Mouse (Mus musculus): ENCODE data around the gene Sh3bp5. TPM values are rescaled to one million over a fixed set of nuclear protein-coding genes. Genes with fewer than 3 reads are reported as not detected.

Gene Sh3bp5
- total and polyA plus RNA-seq, 3 experiments: 0.19 to 1.0 TPM; not detected in 1

DNA sequence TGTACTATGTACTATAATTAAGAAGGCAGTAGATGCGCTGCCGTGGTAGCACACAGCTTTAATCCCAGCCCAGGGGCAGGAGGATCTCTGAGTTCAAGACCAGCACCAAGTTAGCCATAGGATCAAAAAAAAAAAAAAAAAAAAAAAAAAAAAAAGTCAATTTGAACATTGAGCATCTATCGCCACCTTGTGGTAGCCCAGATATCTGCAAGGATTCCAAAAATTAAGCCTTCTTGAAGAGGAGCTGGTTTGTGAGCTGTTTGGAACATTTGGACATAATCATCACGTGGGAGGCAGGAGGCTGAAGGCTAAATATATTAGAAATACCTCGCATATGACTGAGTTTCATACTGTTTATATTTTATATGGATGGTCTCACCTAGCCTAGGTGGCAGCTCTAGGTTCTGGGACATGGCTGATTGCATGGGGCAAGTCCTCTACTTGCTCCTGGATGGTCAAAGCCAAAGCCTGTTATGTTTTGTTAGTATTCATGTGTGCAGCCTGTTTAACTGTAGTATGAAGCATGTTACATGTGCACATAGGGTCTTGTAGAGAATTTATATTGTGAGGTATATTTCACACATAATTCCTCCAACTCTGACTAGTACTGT, 36.7 kb upstream of the Sh3bp5 start (continued):
- no peak for TF ChIP-seq MEF2A (IDR thresholded peaks at IDR 0.05; ENCODE audit: extremely low read depth, insufficient replicate concordance, low read depth, low read length, poor library complexity, severe bottlenecking)
- TF ChIP-seq NRF1 (IDR thresholded peaks at IDR 0.05; ENCODE audit: insufficient read depth, low read depth, low read length, poor library complexity, severe bottlenecking): no peak
- TF ChIP-seq ETS1 (IDR thresholded peaks at IDR 0.05; ENCODE audit: low read depth, low read length): no peak
- TF ChIP-seq CHD1 (IDR thresholded peaks at IDR 0.05; ENCODE audit: low read depth, low read length): no peak

DNA sequence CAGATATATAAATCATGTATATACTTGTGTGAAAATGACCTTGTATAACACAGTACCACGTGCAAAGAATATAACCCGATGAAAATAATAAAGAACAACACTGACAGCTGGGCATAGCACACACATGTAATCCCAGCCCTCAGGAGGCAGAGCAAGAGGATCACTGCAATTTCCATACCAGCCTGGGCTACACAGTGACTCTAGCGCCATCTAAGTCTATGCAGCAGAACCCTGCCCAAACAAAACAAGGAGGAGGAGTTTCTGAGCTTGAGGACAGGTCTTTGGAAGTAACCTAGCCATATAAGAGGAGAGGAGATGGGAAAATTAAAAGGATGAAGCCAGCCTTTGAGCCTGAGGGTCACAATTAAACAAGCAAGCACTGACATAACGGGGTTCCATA, 33.8 kb upstream of the Sh3bp5 start:
- Histone ChIP-seq H3K9ac (ENCODE audit: control insufficient read depth, low read depth, low read length, poor library complexity, severe bottlenecking) (no peak overlapping the region), H3K4me3 (ENCODE audit: control insufficient read depth in 1 of 2, insufficient read depth in 1 of 2, low read depth in 2 of 2, low read length in 2 of 2) (no peak overlapping the region), H3K9me3 (replicated peaks; ENCODE audit: insufficient read depth, low read length) (no peaks in the 10 kb centered on the region), H3K27me3 (ENCODE audit: control insufficient read depth in 1 of 2, insufficient read depth in 2 of 2, low read length in 2 of 2) (no peaks in the 10 kb centered on the region), H3K36me3 (ENCODE audit: control insufficient read depth in 1 of 2, insufficient read depth in 2 of 2, low read length in 2 of 2) (no peaks in the 10 kb centered on the region), H3K4me1 (ENCODE audit: control insufficient read depth in 1 of 2, insufficient read depth in 2 of 2, low read length in 2 of 2) (no peaks in the 10 kb centered on the region), H3K27ac (ENCODE audit: control insufficient read depth, low read depth, low read length) (no peak overlapping the region), H3K79me2 (ENCODE audit: control insufficient read depth, insufficient read depth, low read length, poor library complexity) (no peaks in the 10 kb centered on the region)
- DNase-seq (ENCODE audit: low read depth, low spot score): no peak
- TF ChIP-seq MAFK (IDR thresholded peaks at IDR 0.05; ENCODE audit: borderline replicate concordance, low read depth, low read length) (no peak), CTCF (IDR thresholded peaks at IDR 0.05 in 2 of 3, conservative IDR thresholded peaks at IDR 0.05 in 1 of 3; ENCODE audit: control insufficient read depth in 1 of 3, insufficient read depth in 1 of 3, low read depth in 2 of 3, low read length in 3 of 3, poor library complexity in 1 of 3, severe bottlenecking in 1 of 3) (peak in 1 of 3 experiments; percentile 22; a peak in 2 of 6 replicates), NELFE (IDR thresholded peaks at IDR 0.05; ENCODE audit: low read depth, low read length) (no peak), RAD21 (IDR thresholded peaks at IDR 0.05; ENCODE audit: low read depth, low read length) (peak; percentile 3)

DNA sequence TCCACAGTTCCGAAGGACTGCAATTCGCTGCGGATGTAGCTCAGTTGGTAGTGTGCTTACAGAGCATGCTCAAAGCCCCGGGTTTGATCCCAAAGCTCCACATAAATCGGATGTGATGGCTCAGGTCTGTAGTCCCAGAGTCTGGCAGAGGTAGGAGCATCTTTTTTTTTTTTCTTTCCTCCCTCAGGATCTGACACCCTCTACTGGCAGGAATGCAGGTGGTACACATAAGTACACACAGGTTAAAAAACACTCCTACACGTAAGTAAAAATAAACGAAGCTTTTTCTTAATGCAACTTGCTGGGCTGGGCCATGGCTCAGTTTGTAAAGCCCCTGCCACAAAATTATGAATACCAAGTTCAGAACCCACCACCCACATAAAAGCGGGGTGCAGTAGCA, 28.3 kb upstream of the Sh3bp5 start:
- DNase-seq (ENCODE audit: low read depth, low spot score): no peak
- H3K27me3 ChIP-seq (ENCODE audit: control insufficient read depth in 1 of 2, insufficient read depth in 2 of 2, low read length in 2 of 2): no peaks in the 10 kb centered on the region

DNA sequence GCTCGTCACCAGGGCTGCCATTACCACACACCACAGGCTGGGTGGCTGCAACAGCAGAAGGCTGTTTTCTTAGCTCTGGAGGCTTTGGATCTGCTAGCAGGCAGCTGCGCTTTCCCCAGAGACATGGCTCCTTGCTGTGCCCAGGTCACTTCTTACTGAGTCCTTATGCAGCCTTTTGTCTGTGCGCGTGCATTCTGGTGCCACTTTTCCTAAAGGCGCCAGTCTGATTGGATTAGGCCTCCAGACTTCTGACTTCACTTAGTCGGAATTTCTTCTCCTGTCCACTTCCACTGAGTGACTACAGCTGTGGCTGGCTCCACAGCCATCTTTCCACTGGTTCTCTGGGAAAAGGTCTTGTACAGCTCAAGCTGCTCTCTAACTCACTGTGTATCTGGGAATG, 27.0 kb upstream of the Sh3bp5 start:
- DNase-seq (ENCODE audit: low read depth, low spot score): no peak
- H3K9ac ChIP-seq (ENCODE audit: control insufficient read depth, low read depth, low read length, poor library complexity, severe bottlenecking): no peak overlapping the region
- H3K4me3 ChIP-seq (ENCODE audit: control insufficient read depth in 1 of 2, insufficient read depth in 1 of 2, low read depth in 2 of 2, low read length in 2 of 2): no peak overlapping the region
- H3K4me1 ChIP-seq (ENCODE audit: control insufficient read depth in 1 of 2, insufficient read depth in 2 of 2, low read length in 2 of 2): no peaks in the 10 kb centered on the region
- H3K9me3 ChIP-seq (replicated peaks; ENCODE audit: insufficient read depth, low read length): no peaks in the 10 kb centered on the region
- no peaks in the 10 kb centered on the region for H3K36me3 ChIP-seq (ENCODE audit: control insufficient read depth in 1 of 2, insufficient read depth in 2 of 2, low read length in 2 of 2)
- no peak overlapping the region for H3K27ac ChIP-seq (ENCODE audit: control insufficient read depth, low read depth, low read length)
- TF ChIP-seq NRF1 (IDR thresholded peaks at IDR 0.05; ENCODE audit: insufficient read depth, low read depth, low read length, poor library complexity, severe bottlenecking): no peak
- no peak for TF ChIP-seq ZMIZ1 (IDR thresholded peaks at IDR 0.05; ENCODE audit: low read depth, low read length)
- TF ChIP-seq RAD21 (IDR thresholded peaks at IDR 0.05; ENCODE audit: low read depth, low read length): no peak
- TF ChIP-seq TBP (IDR thresholded peaks at IDR 0.05; ENCODE audit: low read depth, low read length): no peak
- TF ChIP-seq MAZ (IDR thresholded peaks at IDR 0.05; ENCODE audit: low read depth, low read length): no peak
- no peak for TF ChIP-seq SMC3 (IDR thresholded peaks at IDR 0.05; ENCODE audit: low read depth, low read length)
- TF ChIP-seq MAX (IDR thresholded peaks at IDR 0.05; ENCODE audit: low read length): no peak
- no peak for TF ChIP-seq POLR2A (IDR thresholded peaks at IDR 0.05; ENCODE audit: control insufficient read depth in 1 of 2, insufficient read depth in 1 of 2, low read depth in 1 of 2, low read length in 2 of 2, poor library complexity in 1 of 2)
- TF ChIP-seq USF2 (IDR thresholded peaks at IDR 0.05; ENCODE audit: borderline replicate concordance in 1 of 2, insufficient read depth in 1 of 2, low read depth in 1 of 2, low read length in 2 of 2): no peak
- TF ChIP-seq ZKSCAN1 (IDR thresholded peaks at IDR 0.05; ENCODE audit: low read depth, low read length): no peak
- TF ChIP-seq EP300 (IDR thresholded peaks at IDR 0.05; ENCODE audit: low read depth in 1 of 2, low read length in 2 of 2): no peak
- no peaks in the 10 kb centered on the region for H3K79me2 ChIP-seq (ENCODE audit: control insufficient read depth, insufficient read depth, low read length, poor library complexity)
- no peaks in the 10 kb centered on the region for H3K27me3 ChIP-seq (ENCODE audit: control insufficient read depth in 1 of 2, insufficient read depth in 2 of 2, low read length in 2 of 2)

More for the DNA sequence above, 28.3 kb upstream of the Sh3bp5 start:
- no peaks in the 10 kb centered on the region for H3K9me3 ChIP-seq (replicated peaks; ENCODE audit: insufficient read depth, low read length)
- no peaks in the 10 kb centered on the region for H3K36me3 ChIP-seq (ENCODE audit: control insufficient read depth in 1 of 2, insufficient read depth in 2 of 2, low read length in 2 of 2)
- no peak overlapping the region for H3K4me3 ChIP-seq (ENCODE audit: control insufficient read depth in 1 of 2, insufficient read depth in 1 of 2, low read depth in 2 of 2, low read length in 2 of 2)
- no peak overlapping the region for H3K9ac ChIP-seq (ENCODE audit: control insufficient read depth, low read depth, low read length, poor library complexity, severe bottlenecking)
- H3K4me1 ChIP-seq (ENCODE audit: control insufficient read depth in 1 of 2, insufficient read depth in 2 of 2, low read length in 2 of 2): no peaks in the 10 kb centered on the region
- no peaks in the 10 kb centered on the region for H3K79me2 ChIP-seq (ENCODE audit: control insufficient read depth, insufficient read depth, low read length, poor library complexity)
- TF ChIP-seq RAD21 (IDR thresholded peaks at IDR 0.05; ENCODE audit: low read depth, low read length) (peak; percentile 29), CTCF (IDR thresholded peaks at IDR 0.05 in 2 of 3, conservative IDR thresholded peaks at IDR 0.05 in 1 of 3; ENCODE audit: control insufficient read depth in 1 of 3, insufficient read depth in 1 of 3, low read depth in 2 of 3, low read length in 3 of 3, poor library complexity in 1 of 3, severe bottlenecking in 1 of 3) (peak in 2 of 3 experiments; percentile 10 to 44; a peak in 2 of 6 replicates), ELF1 (IDR thresholded peaks at IDR 0.05; ENCODE audit: low read depth, low read length) (no peak), SMC3 (IDR thresholded peaks at IDR 0.05; ENCODE audit: low read depth, low read length) (peak; percentile 32), NRF1 (IDR thresholded peaks at IDR 0.05; ENCODE audit: insufficient read depth, low read depth, low read length, poor library complexity, severe bottlenecking) (no peak), ZNF384 (IDR thresholded peaks at IDR 0.05; ENCODE audit: low read depth, low read length) (peak; percentile 79), ZMIZ1 (IDR thresholded peaks at IDR 0.05; ENCODE audit: low read depth, low read length) (no peak)
- H3K27ac ChIP-seq (ENCODE audit: control insufficient read depth, low read depth, low read length): no peak overlapping the region

Measured in MEL (cell line).